Mouse (Mus musculus) neural tube, embryonic 11.5 days (tissue): Measurements from ENCODE around the gene Tsc22d3. TPM values are rescaled to one million over a fixed set of nuclear protein-coding genes. Genes with fewer than 3 reads are reported as not detected.

Source experiments
- ATAC-seq: fragments of 200-750 bp; cut with Nextera tagmentation; 2 replicates; pipeline ENCODE4 v1.8.0; 2017; ENCODE audit warnings: moderate number of reproducible peaks, mild to moderate bottlenecking, moderate TSS enrichment, moderate library complexity; ENCODE audit not compliant: insufficient read depth, low FRiP score, low TSS enrichment
- DNase-seq: peaks from one replicate; pipeline ENCODE4 v3.0.0-alpha.2; 2015; ENCODE audit warnings: low spot score
- H3K27ac ChIP-seq: fragments of 300-500 bp; sonication (generic); 2 replicates; pipeline ENCODE4 v1.5.1; 2014; ENCODE audit warnings: low read depth, mild to moderate bottlenecking, low read length
- H3K27me3 ChIP-seq: fragments of 300-500 bp; sonication (generic); 2 replicates; pipeline ENCODE4 v1.6.1; 2014; ENCODE audit warnings: mild to moderate bottlenecking, low read length, mixed read lengths; ENCODE audit not compliant: control insufficient read depth, insufficient read depth
- H3K36me3 ChIP-seq: fragments of 300-500 bp; sonication (generic); 2 replicates; pipeline ENCODE4 v1.6.1; 2014; ENCODE audit warnings: mild to moderate bottlenecking, low read length, moderate library complexity, mixed read lengths; ENCODE audit not compliant: control insufficient read depth, insufficient read depth
- H3K4me1 ChIP-seq: fragments of 300-500 bp; sonication (generic); 2 replicates; pipeline ENCODE4 v1.6.1; 2014; ENCODE audit warnings: low read length, mixed read lengths; ENCODE audit not compliant: control insufficient read depth, insufficient read depth
- H3K4me2 ChIP-seq: fragments of 300-500 bp; sonication (generic); 2 replicates; pipeline ENCODE4 v1.6.1; 2014; ENCODE audit warnings: low read depth, mild to moderate bottlenecking, moderate library complexity
- H3K4me3 ChIP-seq: fragments of 300-500 bp; sonication (generic); 2 replicates; pipeline ENCODE4 v1.5.1; 2014; ENCODE audit warnings: low read depth, low read length
- H3K9ac ChIP-seq: fragments of 300-500 bp; sonication (generic); 2 replicates; pipeline ENCODE4 v1.6.1; 2014; ENCODE audit warnings: mild to moderate bottlenecking, low read length
- H3K9me3 ChIP-seq: fragments of 300-500 bp; sonication (generic); 2 replicates; pipeline ENCODE4 v1.6.1; 2016; ENCODE audit warnings: low read length; ENCODE audit not compliant: control insufficient read depth
- WGBS: fragments of 180-500 bp; shearing (Covaris S2); extraction: QIAGEN DNeasy Blood & Tissue Kit; methylation state at CpG from one replicate; pipeline ENCODE4 v1.1.7; 2014; 5-methylcytosine and 5-hydroxymethylcytosine counted together
- polyA plus RNA-seq: library from polyadenylated mRNA; unstranded; fragments of >200 nt; fragmentation: Nextera tagmentation; extraction: Ambion mirVana; gene quantifications from 2 replicates; pipeline ENCODE4 v1.2.1, GENCODE M21; 2014

The Tsc22d3 gene
- polyA plus RNA-seq, 1 experiment from 2014 or later, result 153 TPM

GRCm38 (mm10) chrX:140555965-140556364 lies 44.5 kb downstream of the Tsc22d3 start:
- Histone ChIP-seq H3K4me2 (no peak overlapping the region), H3K27ac (no peak overlapping the region), H3K9me3 (no peaks in the 10 kb centered on the region), H3K27me3 (0 out of 2 replicates have a peak, but pooled peaks cover 10% of the 10 kb centered on the region), H3K9ac (no peak overlapping the region), H3K4me3 (no peak overlapping the region), H3K4me1 (no peaks in the 10 kb centered on the region), H3K36me3 (no peaks in the 10 kb centered on the region)
- WGBS, result 45% methylated on average over 2 of the region's 2 CpGs
- DNase-seq (no peak), ATAC-seq (no peak)

GRCm38 (mm10) chrX:140555423-140555822 lies 45.0 kb downstream of the Tsc22d3 start:
- Histone ChIP-seq H3K27ac (no peak overlapping the region), H3K36me3 (no peaks in the 10 kb centered on the region), H3K27me3 (0 out of 2 replicates have a peak, but pooled peaks cover 10% of the 10 kb centered on the region), H3K4me2 (no peak overlapping the region), H3K9me3 (no peaks in the 10 kb centered on the region), H3K9ac (no peak overlapping the region), H3K4me3 (no peak overlapping the region), H3K4me1 (no peaks in the 10 kb centered on the region)
- WGBS, result 84% methylated on average over 3 of the region's 3 CpGs
- DNase-seq, result no peak
- no peak for ATAC-seq

- ATAC-seq (no peak), DNase-seq (no peak)
- WGBS, result 84% methylated on average over 7 of the region's 7 CpGs
- Histone ChIP-seq H3K9ac (no peak overlapping the region), H3K4me3 (no peak overlapping the region), H3K4me2 (no peak overlapping the region), H3K36me3 (no peaks in the 10 kb centered on the region), H3K4me1 (no peaks in the 10 kb centered on the region), H3K27me3 (peaks cover 12% of the 10 kb centered on the region; the same call in 1 of the 2 replicates), H3K9me3 (no peaks in the 10 kb centered on the region), H3K27ac (no peak overlapping the region)
These were observed 52.6 kb downstream of the Tsc22d3 start for GRCm38 (mm10) chrX:140547660-140548419.

GRCm38 (mm10) chrX:140544737-140545136 lies 55.7 kb downstream of the Tsc22d3 start:
- no peak for ATAC-seq
- H3K9me3 ChIP-seq, result no peaks in the 10 kb centered on the region
- no peaks in the 10 kb centered on the region for H3K4me1 ChIP-seq
- 43% methylated on average over 3 of the region's 3 CpGs for WGBS
- no peak overlapping the region for H3K9ac ChIP-seq
- H3K27me3 ChIP-seq, result peaks cover 18% of the 10 kb centered on the region; the same call in 1 of the 2 replicates
- H3K27ac ChIP-seq, result no peak overlapping the region
- H3K36me3 ChIP-seq, result no peaks in the 10 kb centered on the region
- peak; percentile 50 for DNase-seq
- no peak overlapping the region for H3K4me3 ChIP-seq
- H3K4me2 ChIP-seq, result no peak overlapping the region

GRCm38 (mm10) chrX:140542938-140543673 lies 57.4 kb downstream of the Tsc22d3 start:
- H3K4me3 ChIP-seq, result peak overlapping the region; percentile 42
- H3K9me3 ChIP-seq, result no peaks in the 10 kb centered on the region
- peak; percentile 61 for DNase-seq
- no peaks in the 10 kb centered on the region for H3K36me3 ChIP-seq
- ATAC-seq, result peak; percentile 76
- 24% methylated on average over 18 of the region's 18 CpGs for WGBS
- peak overlapping the region; percentile 68 for H3K9ac ChIP-seq
- no peaks in the 10 kb centered on the region for H3K4me1 ChIP-seq
- H3K4me2 ChIP-seq, result peak overlapping the region; percentile 64
- H3K27ac ChIP-seq, result peak overlapping the region; percentile 72
- peaks cover 12% of the 10 kb centered on the region; the same call in 1 of the 2 replicates for H3K27me3 ChIP-seq

GRCm38 (mm10) chrX:140542474-140542845 lies 58.0 kb downstream of the Tsc22d3 start:
- Histone ChIP-seq H3K4me1 (no peaks in the 10 kb centered on the region), H3K9me3 (no peaks in the 10 kb centered on the region), H3K4me3 (peak overlapping the region; percentile 42), H3K4me2 (peak overlapping the region; percentile 64), H3K36me3 (no peaks in the 10 kb centered on the region), H3K9ac (peak overlapping the region; percentile 68), H3K27ac (peak overlapping the region; percentile 72), H3K27me3 (peaks cover 12% of the 10 kb centered on the region; the same call in 1 of the 2 replicates)
- ATAC-seq (peak; percentile 90), DNase-seq (peak; percentile 78)
- WGBS, result 19% methylated on average over 20 of the region's 21 CpGs

GRCm38 (mm10) chrX:140541711-140542473 lies 58.6 kb downstream of the Tsc22d3 start:
- peaks cover 14% of the 10 kb centered on the region; the same call in 1 of the 2 replicates for H3K27me3 ChIP-seq
- WGBS, result 20% methylated on average over 10 of the region's 10 CpGs
- DNase-seq, result no peak

GRCm38 (mm10) chrX:140540500-140541114 lies 59.9 kb downstream of the Tsc22d3 start:
- DNase-seq (no peak), ATAC-seq (no peak)
- Histone ChIP-seq H3K36me3 (no peaks in the 10 kb centered on the region), H3K4me2 (no peak overlapping the region), H3K4me3 (no peak overlapping the region), H3K4me1 (no peaks in the 10 kb centered on the region), H3K27ac (no peak overlapping the region), H3K9ac (no peak overlapping the region), H3K27me3 (peaks cover 14% of the 10 kb centered on the region; the same call in 1 of the 2 replicates), H3K9me3 (no peaks in the 10 kb centered on the region)
- WGBS, result 87% methylated on average over 15 of the region's 15 CpGs

More at GRCm38 (mm10) chrX:140541711-140542473, 58.6 kb downstream of the Tsc22d3 start:
- H3K9ac ChIP-seq, result peak overlapping the region; percentile 68
- H3K27ac ChIP-seq, result peak overlapping the region; percentile 72
- ATAC-seq, result peak; percentile 45
- peak overlapping the region; percentile 64 for H3K4me2 ChIP-seq
- no peaks in the 10 kb centered on the region for H3K9me3 ChIP-seq
- H3K36me3 ChIP-seq, result no peaks in the 10 kb centered on the region
- no peaks in the 10 kb centered on the region for H3K4me1 ChIP-seq
- peak overlapping the region; percentile 42 for H3K4me3 ChIP-seq
